Mouse (Mus musculus): ENCODE results near the gene Nfe2l2.
"Not testable (repeated sequence)": the region's sequence is repeated elsewhere in the genome, so short reads cannot be mapped to it uniquely, and the experiment has no call there.

Gene Nfe2l2

DNA sequence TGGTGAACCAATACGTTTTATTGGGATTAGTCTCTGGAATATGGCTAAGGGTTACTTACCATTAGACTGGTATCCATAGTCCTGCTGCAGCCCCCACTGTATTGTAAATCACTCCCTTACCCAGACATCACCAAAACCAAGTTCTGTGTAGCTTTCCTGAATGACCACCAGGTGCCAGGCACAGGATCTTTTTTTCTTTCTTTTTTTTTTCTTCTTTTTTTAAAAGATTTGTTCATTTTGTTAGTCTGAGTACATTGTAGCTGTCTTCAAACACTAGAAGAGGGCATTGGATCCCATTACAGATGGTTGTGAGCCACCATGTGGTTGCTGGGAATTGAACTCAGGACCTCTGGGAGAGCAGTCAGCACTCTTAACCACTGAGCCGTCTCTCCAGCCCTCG lies 8.6 kb upstream of the Nfe2l2 start:
- no peak for DNase-seq (ENCODE audit: low spot score)

DNA sequence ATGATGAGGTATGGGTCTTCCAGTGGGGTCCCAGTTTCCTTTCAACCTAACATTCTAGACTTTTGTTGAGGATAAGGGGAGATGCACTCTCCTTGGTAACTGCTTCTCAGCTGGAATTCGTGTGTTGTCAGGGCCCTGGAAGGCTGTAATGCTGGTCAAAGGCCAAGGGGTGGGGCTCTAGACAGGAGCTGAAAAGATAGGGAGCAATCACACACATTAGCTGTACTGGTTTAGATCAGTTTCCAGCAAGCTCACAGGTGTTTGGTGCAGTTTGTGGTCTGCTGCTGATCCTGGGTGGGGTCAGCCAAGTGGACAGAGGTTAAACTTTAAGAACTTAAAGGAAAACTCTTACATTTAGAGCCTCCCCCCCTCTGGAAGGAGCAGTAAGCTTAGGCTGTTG lies 3.0 kb upstream of the Nfe2l2 start:
- DNase-seq (ENCODE audit: low spot score) = no peak

DNA sequence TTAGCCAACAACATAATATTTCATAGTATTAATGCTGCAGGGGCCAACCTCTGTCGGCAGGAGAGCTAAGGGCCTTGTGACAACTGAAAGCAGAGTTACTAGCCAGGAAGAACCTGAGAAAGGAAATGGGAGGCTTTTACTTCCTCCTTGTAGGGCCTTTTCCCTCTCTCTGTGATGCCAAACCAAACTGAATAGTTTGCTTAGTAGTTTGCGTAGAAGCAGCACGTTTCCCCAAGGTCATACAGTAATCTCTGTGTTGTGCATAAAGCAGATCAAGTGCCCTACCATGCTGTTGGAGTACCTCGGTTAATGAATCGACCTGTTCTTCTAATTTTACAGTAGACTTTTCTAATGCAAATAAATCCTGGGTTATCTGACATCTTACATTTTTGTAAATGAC lies 2.0 kb upstream of the Nfe2l2 start:
- no peak for DNase-seq (ENCODE audit: low spot score)

DNA sequence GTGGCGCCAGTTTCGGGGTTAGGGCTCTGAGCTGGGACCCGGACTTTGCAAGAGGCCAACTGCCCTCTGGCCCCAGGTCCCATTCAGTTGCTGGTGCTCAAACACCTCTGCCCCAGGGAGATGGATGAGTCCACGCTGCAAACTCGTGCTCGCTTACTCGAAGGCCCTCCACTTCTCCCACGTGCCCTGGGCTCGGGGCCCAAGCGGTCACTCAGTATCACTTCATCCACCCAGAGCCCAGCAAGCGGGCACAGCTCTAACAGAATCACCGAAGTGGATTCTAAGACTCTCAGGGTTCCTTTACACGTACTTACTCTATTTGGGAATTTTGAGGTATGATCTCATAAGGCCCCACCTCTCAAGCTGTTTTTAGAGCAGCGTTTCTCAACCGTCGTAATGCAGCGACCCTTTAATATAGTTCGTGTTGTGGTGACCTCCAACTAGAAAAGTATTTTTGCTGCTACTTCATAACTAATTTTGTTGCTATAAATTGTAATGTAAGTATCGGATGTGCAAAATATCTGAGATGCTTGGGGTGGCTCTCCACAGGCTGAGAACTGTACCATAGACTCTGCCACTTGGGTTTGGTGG lies 816 bp upstream of the Nfe2l2 start:
- DNase-seq (ENCODE audit: low spot score) = peak; percentile 74

DNA sequence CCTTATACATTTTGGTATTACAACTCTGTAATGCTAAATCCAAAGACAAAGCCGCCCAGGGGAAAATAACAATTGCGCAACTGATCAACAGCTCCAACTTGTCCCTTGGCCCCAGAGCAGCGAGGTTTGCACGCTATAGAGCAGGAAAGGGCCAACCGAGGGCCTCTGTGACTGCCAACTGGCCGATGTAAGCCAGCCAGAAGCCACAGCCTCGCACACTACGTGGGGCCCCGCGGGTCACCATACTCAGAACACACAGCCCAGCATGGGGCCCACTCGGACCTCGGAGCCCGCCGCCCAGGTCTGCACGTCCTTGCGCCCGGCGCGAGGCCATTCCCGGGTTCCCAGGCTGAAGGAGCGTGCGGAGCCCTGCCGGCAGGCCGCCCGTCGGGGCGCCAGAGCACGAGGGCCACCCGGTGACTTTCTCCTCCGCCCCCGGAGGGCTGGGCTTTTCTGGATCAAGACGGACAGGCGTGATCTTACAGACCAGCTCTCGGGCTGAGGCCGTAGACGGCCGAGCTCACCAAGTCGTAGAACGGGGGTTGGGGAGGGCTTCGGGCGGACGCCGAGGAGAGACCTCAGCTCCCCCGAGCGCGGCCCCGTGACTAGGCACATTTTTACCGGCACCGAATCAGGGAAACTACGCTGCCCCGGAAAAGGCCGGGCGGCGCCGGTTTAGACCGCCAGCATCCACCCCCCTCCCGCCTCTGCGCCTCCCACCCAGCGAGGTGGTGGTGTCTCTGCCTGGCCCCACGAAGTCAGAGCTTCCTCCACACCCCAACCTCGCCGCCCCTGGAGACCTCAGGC lies 863 bp downstream of the Nfe2l2 start:
- DNase-seq (ENCODE audit: low spot score) = peak; percentile 91

DNA sequence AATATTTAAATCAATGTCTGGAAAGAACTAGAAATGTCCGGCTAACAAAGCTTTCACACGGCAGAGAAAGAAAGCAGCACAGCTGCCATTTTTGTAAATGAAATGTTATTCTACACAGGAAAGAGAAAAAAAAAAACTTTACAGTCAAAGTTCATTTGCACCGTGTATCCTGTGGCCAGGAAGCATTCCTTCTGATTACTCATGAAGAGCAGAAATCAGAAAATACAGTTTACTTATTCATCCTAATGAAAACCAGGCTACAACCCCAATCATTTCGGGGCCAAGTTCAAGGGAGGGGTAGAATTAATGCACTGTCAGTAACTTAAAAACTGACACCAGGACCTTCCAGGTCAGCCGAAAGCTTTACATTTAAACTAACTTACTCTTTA lies 1.9 kb downstream of the Nfe2l2 start:
- no peak for DNase-seq (ENCODE audit: low spot score)

DNA sequence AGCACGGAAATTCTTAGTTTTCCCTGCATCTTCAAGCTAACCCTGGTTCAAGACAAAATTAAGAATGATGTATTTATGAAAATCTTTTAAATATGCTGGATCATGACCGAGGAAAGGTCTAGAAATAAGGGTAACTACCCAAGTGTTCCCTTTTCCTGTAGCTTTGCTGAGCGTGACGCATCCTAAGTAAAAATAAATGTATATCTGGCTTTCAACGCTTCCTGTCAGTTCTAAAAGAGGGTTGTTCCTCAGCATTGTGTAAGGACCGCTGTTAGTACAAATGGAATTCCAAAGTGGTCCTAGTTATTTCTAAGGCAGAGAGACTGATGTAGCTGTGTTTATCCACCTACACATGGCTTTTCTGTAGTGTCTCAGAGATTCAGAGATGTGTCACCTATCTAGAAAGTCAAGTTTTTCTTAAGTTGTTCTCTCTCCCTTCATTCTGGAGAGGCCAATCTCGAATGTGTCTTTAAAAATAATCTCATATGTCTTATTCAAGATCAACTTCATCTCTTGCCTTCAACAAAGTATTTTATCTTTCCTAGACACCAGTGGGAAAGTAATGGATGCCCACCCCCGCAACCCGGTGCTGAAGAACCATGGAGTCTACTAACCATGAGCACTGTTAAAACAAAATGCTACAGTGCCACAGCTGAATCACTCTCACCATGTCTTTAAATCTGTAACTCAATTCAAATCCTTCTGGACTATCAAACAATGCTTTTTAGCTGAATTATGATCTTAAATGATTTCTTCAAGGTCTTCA lies 2.4 kb downstream of the Nfe2l2 start:
- DNase-seq (ENCODE audit: low spot score) = no peak

DNA sequence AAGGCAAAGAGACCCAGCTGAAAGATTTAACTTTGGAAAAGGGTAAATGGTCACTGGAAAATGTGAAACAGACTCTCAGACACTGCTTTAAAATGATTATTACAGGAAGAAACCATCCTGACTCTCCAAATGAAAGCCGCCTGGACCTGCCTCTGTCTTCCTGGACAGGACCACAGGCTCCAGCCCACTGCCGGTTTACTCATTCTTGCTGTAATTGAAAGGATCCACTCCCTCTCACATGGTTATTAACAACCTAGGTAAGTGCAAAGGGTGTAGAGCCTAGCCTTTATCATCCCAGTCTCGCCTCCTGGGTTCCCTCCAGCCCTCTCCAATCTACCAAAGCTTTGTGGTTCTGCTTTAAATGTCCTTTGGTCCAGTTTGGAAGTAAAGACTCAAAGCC lies 3.2 kb downstream of the Nfe2l2 start:
- DNase-seq (ENCODE audit: low spot score) = no peak

DNA sequence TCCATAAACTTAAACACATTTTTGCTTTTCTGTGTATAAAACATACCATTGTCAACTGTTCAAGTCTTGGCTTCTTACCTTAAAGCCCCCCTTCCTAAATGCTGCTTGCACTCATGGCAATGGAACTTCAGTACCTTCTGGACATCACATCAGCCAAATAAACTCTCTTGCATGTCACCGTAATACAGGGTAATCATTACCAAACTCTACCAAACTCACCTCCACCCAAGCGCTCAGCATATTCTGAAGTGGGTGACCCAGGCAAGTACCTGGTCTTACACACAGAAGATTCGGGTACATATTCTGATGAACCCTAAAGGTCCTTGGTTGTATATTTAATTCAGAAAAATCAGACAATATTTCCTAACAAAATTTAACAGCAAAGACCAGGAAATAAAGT lies 3.9 kb downstream of the Nfe2l2 start:
- no peak for DNase-seq (ENCODE audit: low spot score)

DNA sequence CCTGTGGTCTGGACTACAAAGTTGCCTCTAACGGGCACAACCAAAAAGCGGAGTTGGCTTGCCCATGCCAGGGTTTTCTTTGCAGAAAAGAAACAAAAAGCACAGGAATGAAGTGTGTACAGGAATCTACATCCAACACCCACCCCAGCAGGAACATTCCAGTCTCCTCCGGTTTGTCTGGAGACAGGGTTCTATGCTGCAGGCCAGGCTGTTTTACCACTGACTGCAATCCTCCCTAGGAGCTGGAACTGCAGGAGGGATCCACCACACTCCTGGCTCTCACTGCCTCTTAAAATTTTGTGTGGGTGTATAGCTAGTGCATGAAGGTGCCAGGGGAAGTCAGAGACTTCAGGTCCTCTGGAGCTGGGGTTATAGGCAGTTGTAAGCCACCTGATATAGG lies 5.6 kb downstream of the Nfe2l2 start:
- DNase-seq (ENCODE audit: low spot score) = no peak

DNA sequence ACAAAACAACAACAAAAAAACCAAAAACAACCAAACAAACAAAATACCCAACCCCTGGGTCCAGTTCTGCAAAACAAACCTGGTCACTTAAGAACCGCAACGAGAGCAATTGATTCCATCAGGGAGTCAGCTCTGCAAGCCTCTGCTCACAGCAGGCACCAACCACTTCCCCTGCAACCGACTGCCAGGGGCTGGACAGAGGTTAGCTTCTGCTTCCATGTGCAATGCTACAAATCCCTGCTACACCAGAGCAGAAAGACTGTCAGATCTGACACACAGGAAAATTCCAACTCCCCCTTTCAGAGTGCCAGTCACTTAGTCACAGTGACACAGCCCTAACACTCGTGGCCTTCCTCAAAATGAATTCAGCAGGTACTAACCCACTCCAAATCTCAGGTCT lies 6.4 kb downstream of the Nfe2l2 start:
- DNase-seq (ENCODE audit: low spot score) = no peak

DNA sequence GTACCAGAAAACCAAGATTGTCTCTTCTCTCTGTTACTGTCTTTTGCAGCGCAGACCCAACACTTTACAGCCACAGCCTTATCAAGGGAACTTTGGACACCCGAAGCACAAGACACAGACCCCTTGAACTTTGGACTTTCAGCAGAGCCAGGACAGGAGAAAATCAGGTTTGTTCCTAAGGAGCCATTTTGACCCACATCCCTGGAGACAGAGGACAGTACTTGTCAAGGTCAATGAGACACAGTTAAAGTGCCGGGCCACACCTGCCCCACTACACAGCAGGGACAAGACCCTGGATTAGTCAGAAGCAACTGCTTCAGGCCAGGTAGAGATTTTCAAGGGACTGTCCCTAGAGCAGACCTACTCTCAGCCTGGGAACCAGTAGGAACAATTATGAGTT lies 7.2 kb downstream of the Nfe2l2 start:
- DNase-seq (ENCODE audit: low spot score) = no peak

DNA sequence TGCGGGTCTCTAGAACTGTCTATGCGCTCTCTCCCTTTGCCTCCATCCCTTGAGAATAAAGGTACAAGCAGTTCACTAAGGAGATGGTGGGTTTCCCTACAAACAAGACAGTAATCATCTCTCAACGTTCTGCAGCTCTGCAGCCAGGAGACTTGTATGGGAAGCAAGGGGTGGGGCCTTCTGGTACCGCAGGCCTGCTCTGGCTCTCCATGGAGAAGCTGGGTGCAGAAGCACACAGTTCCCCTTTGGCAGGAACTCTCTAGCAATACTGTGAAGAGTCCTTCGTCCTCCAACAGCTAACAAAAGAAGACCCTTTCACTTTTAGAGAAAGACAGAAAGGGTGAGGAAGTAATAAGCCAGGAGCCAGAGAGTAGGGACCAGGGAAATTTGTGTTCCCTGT lies 8.1 kb downstream of the Nfe2l2 start:
- DNase-seq (ENCODE audit: low spot score) = no peak

DNA sequence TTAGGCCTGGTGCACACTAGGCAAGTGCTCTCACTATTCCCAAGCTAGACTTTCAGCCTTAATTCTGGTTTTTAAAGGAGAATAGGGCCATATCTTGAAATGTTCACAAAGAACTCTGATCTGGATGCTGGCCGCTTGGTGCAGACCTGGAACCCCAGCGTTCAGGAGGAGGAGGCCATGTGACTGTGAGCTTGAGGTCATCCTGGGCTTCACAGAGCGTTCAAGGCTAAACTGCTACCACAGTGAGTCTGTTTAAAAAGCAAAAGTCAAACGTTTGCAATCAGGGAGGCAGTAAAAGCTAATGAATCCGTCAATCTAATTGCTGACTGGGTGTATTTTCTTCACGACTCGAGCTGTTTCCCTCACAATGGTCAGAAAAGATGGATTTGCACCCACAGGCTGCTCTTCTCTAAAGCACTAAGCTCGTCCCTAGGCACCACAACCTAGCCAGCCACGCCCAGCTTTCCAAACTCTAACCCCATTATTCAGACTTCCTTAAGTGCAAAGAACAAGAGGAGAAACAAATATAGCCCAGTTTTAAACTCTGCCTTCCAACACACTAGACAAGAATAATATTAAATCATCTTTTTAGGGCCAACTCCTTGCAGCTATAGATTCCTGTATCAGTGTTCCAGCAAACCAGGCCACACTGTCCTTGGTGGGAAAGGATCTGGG lies 8.6 kb downstream of the Nfe2l2 start:
- DNase-seq (ENCODE audit: low spot score) = no peak

DNA sequence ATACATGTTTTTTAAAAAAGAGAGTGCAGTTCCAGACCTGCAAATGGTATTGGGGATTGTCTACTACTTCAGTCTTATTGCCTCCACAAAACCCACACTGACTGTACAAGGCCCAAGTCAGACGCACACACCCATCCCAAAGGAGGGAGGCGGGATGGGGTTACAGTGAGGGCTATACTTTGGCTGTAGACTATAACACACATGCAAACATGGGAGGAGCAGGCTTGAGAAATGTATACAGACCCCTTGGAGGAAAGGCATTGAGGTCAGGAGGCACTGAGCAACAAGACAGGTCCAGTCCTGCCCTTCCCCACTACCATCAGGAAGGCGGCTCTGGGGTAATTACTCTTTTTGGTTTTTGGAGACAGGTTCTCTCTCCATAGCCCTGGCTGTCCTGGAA lies 9.5 kb downstream of the Nfe2l2 start:
- DNase-seq (ENCODE audit: low spot score) = not testable (repeated sequence)

DNA sequence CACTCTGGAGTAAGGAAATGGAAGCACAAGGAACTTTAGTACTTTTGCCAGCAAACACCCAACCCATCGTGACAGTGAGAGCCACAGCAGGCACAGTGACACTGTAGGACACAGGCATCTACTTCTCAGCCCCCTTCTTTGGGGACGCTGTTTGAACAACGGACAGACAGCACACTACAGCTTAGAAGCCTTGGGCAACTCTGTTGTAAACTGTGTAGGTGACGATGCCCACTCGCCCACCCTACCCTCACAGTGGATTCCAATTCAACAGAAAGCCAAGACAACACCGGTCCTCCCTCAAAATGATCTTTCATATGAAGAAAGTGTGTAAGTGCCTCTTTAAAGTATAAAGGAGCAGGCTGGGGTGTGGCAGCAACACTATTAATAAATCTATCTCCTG lies 12.1 kb downstream of the Nfe2l2 start:
- no peak for DNase-seq (ENCODE audit: low spot score)

DNA sequence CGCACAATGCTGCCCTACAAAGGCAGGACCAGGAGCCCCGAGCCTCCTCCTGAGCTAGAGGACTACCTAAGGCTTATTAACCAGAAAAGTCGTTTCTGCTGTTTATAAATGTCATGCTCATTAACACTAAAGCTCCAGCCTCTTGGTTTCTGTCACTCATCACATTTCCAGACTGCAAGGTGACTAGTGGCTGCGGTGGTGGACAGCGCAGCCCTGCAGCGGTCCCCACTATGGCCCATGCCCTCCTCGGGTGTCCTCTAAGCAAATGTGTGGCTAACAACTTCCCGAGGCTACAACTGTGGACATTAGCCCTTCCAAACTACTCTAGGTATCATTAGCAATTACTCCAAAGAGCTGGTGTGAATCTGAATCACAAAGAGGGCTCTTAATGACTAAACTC lies 13.1 kb downstream of the Nfe2l2 start:
- DNase-seq (ENCODE audit: low spot score) = no peak

DNA sequence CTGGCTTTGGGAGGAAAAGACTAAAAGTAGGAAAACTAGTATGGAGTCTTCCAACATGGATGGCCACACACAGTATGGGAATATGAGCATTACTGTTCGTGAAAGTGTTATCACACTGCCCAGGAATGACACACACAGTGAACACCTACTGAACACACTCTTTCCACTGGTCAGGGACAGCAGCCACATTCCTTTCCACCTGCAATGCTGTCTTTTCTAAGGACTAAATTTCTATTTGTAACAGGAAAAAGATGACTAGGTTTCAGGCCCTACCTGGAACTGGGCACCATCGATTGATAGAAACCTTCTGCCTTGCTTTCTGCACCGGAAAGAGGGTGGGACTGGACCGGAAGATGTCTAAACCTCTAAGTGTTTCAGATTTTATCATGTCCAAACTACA lies 13.8 kb downstream of the Nfe2l2 start:
- no peak for DNase-seq (ENCODE audit: low spot score)

DNA sequence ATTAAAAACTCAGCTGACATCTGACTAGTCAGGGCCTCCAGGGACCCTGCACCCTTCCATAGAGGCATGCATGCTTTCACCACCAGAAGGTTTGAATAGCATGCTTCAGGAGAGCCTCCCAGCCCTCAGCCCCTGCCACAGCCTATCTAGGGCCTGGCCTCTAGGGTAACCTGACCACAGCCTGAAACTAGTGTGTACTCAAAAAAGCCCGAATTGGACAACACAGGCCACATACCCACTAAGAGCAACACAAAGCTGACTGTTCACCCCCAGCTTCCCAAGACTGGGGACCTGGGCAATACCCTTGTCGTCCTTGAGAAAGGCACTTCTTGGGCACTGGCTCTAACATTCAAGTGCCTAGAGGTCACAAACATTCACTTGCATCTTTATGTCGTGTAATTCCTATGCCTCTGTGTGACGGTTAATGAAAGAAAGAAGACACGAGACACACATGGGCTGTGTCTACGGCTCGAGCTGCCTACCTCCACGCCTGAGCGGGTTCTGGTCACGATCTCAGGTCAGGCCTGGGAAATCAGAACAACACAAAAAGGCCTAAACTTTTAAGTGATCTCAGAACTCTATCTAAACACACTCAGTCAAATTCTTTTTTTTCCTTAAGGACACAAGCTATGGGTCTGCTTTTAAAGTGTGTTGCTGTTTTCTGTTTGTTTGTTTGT lies 14.8 kb downstream of the Nfe2l2 start:
- no peak for DNase-seq (ENCODE audit: low spot score)

DNA sequence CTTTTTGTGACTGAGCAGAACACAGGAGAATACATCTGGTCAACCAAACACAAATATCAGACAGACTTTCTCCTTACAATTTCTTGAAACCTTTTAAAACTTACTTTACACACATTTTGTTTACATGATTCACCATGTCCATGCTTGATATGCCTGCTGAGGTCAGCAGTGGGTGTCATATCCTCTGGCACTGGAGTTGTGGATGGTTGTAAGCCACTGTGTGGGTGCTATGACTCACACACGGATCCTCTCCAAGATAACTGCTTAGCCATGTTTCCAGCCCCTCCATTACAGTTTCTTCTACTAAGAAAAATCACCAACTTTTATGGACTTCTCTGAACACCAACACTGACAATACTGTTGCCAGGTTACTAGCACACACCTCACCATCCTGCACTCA lies 15.5 kb downstream of the Nfe2l2 start:
- no peak for DNase-seq (ENCODE audit: low spot score)

DNA sequence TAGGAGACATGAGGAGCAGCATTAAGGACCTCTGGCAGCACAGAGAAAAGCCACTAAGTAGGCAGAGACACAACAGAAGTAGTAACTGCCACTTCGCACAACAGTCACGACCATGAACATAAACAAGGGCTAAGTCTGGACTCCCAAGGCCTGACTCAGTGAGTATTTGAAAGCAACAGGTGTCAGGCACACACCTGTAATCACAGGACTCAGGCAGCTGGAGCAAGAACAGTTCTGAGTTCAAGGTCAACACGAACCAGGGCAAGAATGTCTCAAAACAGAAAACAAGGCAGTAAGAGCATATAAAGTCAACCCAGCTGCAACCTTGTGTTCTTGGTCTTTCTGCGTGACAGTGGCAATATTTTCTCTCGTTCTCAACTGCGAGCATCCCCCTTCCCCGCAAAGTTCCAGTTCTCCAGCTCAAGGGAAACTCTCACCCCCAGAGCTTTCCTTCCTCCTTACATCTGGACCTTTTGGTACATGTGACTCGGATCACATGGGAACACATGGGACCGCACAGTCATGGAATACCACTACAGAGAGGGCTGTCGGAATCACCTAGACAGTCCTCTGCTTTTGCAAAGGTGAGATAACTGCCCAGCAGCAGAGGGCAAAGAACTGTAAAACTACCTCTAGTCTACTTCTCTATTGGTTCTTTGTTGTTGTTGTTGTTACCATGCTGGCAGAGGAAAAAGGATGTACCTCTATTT lies 17.2 kb downstream of the Nfe2l2 start:
- no peak for DNase-seq (ENCODE audit: low spot score)

DNA sequence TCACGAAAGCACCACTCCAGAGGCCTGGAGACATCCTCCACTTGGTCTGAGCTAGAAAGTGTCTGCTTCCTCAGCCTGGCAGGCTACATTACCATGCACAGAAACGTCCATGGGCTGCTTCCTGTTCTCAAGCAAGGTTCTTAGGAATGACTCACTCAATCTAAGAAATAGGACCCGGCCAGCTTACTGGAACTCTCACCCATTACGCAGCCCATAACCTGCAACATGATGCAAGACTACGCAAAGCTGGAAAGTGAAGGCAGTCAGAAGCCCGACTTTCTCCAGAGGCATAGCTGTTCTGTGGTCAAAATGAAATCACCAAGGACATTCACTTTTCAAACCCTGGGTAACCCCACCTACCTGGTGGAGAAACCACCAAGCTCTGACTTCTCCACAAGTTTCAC lies 19.0 kb downstream of the Nfe2l2 start:
- DNase-seq (ENCODE audit: low spot score) = no peak
